Mouse (Mus musculus): ENCODE measurements around the gene Spag9.

Gene Spag9

DNA sequence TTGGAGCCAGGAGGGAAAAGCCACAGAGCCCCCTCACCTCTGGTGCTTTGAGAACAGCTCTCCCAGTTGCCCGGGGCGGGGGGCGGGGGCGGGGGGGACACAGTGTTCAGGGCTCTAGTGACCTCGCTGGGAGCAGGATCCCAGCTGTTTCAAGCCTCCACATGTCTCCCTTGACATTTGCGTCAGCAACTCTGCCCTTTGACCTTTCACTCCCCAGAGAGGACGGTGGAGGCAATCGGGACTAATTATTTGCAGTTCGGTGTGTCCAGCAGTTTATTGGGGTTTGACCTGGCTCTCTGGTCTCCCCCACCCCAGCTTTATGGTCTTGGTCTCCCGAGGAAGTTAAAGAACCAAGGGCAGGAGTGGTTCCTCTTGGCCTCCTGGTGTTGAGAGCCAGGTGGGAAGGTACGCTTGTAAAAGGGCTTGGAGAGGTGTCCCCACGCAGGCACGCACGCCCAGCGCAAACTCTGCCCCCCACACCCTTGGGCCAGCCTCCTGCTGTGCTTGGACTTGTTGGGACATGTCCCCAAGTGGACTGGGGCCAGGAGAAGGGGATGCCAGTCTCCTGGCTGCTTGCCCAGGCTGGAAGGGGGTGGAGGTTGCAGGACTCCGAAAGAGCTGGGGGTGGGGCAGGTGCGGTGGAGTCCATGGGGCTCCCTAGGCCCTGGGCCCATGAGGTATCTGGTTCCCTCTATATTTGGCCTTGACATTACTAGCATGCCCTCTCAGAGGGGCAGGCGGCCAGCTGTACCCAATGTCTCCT is 138.4 kb downstream of the Spag9 start:
- DNase-seq, result peak; percentile 69

DNA sequence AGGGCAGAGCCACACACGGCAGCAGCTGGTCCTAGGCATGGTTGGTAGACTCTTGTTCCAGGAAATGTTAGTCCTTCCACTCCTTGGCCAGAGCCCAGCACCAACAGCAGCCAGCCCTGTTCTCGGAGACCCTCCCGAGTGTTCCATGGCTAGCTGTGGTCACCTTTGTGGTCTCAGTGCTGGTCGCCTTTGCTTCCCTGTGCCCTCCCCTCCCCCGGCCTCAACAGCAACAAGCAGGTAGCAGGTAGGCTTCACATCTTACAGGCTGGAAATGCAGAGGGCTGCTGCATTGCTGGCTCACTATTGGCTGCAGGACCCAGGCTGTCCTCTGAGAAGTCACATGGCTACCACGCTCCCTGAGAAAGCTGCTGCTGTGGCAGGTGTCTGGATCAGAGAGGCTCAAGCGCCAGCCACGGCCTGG is 139.7 kb downstream of the Spag9 start:
- DNase-seq, result no peak

DNA sequence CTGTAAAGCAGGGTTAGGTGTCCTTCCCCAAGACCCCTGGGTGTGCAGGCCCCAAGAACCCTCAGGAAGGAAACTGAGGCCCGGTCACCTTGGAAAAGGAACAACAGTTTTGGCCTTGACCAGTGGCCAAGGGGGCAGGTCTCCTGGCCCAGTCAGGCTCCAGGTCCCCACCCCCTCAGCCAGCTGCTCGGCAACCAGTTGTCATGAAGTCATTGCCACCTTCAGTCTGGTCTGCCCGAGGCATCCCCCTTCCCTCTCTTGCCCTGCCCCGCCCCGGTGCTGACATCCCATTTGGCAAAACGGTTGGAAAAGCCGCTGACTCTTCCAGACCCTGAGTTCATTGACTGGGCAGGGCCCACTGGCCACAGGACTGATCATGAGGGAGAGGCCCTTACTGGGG is 140.8 kb downstream of the Spag9 start:
- no peak for DNase-seq

- no peak for DNase-seq
These were observed 141.6 kb downstream of the Spag9 start for GRCm38 (mm10) chr11:94137326-94138061.

GRCm38 (mm10) chr11:94138411-94139231 is 142.7 kb downstream of the Spag9 start:
- DNase-seq, result peak; percentile 5

DNA sequence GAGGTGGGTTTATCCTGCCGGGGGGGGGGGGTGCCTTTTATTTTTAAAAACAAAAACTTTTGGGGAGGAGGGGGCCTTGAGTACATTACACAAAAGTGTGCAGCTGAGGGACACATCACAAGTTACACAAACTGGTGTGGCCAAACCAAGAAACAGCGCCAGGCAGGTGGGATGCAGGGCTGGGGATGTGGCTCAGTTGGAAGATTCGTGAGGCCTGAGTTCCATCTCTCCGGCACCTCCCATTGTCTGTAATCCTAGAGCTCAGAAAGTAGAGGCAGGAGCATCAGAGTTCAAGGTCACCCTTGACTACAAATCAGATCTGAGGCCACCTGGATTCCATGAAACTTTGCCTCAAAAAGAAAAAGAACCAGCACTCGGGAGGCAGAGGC is 143.3 kb downstream of the Spag9 start:
- DNase-seq, result peak; percentile 4

DNA sequence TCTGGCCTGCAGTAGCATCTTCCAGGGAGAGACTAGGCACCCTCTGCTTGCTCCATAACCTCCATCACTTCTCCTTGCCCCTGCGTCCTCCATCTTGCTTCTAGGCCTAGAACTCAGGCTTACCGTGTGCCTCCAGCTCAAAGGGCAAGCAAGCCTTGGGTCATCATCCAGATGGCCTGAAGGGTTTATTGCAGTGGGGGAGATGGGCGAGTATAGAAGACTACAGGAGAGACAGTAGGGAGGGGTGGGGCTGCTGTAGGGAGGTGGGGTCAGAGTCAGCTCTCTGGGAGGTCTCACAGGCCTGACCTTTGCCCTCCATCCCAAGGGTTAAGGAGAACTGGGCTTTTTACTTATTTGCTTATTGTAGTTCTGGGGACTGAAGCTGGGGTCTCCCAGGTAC is 144.6 kb downstream of the Spag9 start:
- DNase-seq, result peak; percentile 9

- no peak for DNase-seq
These were observed 145.7 kb downstream of the Spag9 start for GRCm38 (mm10) chr11:94141564-94141963.

DNA sequence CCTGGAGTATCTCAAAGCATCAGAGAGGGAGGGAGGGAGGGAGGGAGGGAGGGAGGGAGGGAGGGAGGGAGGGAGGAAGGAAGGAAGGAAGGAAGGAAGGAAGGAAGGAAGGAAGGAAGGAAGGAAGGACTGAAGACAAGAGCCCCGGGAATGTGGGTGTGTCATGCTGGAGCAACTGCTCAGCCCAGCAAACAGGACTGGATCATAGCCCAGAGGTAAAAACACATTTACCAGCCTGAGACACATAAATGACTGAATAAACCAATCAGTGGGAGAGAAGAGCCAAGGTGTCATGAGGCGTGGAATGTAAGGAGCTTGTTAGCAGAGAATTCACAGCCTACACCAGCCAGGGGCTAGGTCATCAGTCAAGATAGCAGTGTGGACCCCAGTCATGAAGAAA is 147.4 kb downstream of the Spag9 start:
- DNase-seq, result no peak

GRCm38 (mm10) chr11:94144771-94145539 is 149.1 kb downstream of the Spag9 start:
- peak; percentile 97 for DNase-seq

GRCm38 (mm10) chr11:94146049-94146605 is 150.2 kb downstream of the Spag9 start:
- no peak for DNase-seq

DNA sequence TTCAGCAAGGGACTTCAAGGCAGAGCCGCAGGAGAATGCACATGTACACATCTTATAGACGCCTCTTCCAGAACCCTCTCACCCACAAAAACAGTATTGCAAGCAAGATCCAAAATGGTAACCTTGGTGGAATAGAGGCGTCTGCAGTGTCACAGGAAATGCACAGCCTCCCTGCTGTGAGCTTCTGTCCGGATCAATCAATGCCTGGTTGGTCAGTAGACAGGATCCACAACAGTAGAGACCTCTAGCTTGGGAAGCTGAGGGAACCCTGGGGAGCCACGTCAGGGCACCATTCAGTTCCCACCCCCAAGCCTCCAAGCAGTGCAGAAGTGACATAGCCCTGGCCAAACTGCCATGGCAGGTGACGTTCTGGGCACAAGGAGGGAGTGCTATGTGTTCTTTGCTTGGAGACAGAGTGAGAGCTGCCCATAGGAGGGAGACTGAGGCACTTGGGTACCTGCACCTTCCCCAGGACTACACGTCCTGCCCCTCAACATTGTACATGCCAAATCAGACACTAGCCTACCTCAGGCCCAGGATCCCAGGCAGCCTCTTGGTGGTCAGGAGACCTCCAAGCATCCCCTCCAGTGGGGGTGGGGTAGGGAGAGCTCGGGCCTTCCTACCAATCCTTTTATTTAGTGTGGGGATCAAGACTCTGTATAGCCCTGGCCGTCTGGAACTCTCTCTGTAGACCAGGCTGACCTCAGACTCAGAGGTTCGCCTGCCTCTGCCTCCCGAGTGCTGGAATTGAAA is 151.0 kb downstream of the Spag9 start:
- DNase-seq, result no peak

DNA sequence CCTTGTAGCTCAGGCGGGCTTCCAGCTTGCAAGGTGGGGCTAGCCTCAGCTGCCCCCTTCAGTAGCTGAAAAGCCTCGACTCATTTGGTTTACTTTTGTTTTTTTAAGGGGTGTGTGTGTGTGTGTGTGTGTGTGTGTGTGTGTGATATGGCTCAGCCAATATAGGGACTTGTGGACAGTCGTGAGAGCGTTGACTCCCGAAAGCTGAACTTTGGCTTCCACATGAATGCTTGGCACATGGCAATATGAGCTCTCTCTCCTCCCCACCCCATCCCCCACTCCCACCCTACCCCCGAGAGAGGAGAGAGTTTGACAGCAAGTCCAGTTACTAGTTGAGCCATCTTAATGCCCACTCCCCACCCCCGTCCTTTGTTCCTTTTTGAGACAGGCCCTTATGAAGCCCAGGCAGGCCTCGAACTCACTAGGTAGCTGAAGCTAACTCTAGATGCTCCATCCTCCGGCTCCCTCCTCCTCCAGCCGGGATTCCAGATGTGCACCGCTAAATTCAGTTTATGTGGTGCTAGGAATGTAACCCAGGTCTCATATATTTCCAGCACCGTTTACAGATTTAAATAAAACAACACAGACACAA is 152.3 kb downstream of the Spag9 start:
- no peak for DNase-seq

DNA sequence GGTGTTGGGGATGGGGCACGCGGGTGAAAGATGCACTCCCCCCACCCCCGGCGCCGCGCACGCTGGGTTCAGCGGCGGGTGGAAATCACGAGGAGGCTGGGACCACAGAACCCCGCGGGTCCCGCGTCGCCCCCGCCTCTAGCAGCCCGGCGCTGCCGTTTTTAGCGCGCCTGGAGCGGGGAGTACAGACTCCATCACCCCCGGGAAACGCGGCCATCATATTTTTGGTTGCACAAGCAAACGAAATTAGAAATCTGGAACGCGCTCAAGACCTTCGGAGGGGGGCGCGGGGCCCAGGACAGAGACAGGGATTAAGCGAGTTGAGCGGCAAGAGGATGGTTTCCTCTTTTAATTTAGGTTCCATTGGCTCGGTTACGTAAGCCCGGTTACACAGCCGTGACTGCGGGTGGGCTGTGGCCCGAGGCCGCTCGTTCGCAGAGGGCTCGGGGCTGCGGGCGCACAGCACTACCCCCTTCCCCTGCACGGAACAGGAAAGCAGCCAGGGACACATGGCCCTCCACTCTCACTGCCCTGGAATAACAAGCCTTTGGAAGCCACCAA is 153.1 kb downstream of the Spag9 start:
- peak; percentile 86 for DNase-seq

- peak; percentile 64 for DNase-seq
These were observed 153.8 kb downstream of the Spag9 start for GRCm38 (mm10) chr11:94149509-94150259.

DNA sequence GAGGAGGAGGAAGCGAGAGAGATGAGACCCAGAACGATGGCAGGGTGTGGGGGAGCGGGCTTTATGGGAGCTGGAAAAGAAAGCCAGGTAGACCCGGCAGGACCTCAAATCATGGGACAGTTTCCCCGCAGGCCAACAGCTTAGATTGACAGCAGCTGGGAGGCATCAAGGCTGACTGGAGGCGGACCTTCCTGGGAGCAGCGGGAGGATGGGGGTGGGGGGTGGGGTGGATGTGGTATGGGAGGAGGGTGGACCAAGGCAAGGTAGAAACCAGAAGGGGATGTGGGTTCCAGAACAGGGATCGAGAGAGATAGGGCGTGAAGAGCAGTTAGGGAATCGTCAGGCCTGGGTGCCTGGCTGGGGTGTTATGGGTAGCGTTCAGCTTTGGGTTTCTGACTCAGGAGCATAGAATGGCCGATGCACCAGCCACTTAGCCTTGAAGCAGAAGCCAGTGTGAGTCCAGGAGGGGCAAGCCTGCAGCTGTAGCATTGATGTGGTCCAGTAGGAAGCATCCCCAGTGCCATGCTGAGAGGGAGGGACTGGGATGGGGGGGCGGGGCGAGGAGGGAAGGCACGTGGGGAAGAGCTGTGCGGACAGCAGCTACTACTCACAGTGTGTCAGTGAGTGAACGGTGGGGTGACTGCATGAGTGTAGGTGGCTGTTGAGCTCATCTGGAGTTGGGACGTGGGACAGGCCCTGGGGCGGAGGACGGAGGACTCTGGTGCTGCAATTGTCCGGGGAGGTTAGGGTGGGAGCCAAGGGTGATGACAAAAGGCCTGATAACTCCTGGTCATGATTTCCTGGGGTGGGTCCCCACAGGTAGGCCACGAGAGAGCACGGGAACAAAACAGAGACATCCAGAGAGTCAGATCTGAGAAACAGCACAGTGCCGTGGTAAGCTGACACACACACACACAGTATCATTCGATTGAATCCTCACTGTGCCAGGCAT is 154.9 kb downstream of the Spag9 start:
- no peak for DNase-seq

- DNase-seq, result no peak
These were observed 158.3 kb downstream of the Spag9 start for GRCm38 (mm10) chr11:94154201-94154600.

DNA sequence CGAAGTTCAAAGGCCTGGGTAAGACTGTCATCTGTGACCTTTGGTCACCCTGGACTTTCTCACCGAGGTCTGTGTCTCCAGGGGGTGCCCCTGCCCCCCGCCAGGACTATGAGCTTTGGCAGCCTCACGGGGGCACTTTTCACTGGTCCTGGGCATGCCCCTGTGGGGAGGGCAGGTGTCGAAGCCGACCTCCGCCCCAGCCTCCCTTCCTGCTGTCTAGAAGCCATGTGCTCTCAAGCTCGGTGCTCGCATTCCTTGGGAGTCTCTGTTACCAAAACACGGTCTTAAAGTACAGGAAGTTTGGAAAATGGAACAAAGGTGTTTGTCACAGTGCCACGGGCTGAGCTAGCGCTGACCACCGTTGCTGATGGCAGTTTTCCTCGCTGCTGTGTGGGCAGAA is 162.6 kb downstream of the Spag9 start:
- no peak for DNase-seq
